Mouse (Mus musculus) spleen, postnatal 4 days (tissue): ENCODE results near the gene Heatr1.

Source experiments
- DNase-seq, 2 experiments: peaks; one replicate each; pipeline ENCODE4 v3.0.0; 2022; ENCODE audit warnings: low spot score in 2 of 2

Heatr1 gene

GRCm38 (mm10) chr13:12394609-12395505 is at the start of gene Heatr1:
Heatr1 (plus strand) TSS chr13:12395027.
- peak; percentile 93 for DNase-seq

- DNase-seq: no peak
Observed at GRCm38 (mm10) chr13:12346837-12347236, 48.0 kb upstream of the Heatr1 start.

DNA sequence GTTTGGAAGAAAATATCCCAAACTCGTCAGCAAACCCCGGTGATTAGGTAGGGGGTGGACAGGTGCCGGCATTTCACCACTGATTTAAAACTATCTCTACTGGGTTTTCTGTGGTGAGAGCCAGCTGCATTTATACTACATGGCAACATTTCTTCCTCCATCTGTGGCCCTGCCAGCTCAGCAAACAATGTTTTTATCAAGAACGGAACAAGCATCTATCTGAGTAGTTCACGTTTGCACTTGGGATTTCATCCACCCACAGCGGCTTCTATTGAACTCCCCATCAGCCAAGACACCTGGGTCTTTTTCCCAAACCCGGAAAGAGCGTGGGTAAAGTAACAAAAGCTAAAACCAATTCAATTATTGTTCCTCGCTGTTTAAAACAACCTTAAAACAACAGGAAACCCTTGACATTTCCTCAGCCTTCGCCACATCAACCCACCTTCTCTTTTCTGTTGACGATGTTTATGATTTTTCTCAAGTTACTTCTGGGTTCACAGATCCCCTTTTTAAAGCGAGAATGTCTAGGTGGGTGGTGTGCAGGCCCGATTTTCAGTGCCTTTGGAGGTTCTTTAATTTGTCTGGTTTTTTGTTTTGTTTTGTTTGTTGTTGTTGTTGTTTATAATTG is 45.5 kb upstream of the Heatr1 start:
- no peak for DNase-seq

GRCm38 (mm10) chr13:12356184-12356583 is 38.6 kb upstream of the Heatr1 start:
- no peak for DNase-seq

- DNase-seq: no peak
Observed at GRCm38 (mm10) chr13:12357554-12357953, 37.3 kb upstream of the Heatr1 start.

GRCm38 (mm10) chr13:12361486-12361885 is 33.3 kb upstream of the Heatr1 start:
- DNase-seq: no peak

GRCm38 (mm10) chr13:12369041-12369621 is 25.7 kb upstream of the Heatr1 start:
- no peak for DNase-seq

DNA sequence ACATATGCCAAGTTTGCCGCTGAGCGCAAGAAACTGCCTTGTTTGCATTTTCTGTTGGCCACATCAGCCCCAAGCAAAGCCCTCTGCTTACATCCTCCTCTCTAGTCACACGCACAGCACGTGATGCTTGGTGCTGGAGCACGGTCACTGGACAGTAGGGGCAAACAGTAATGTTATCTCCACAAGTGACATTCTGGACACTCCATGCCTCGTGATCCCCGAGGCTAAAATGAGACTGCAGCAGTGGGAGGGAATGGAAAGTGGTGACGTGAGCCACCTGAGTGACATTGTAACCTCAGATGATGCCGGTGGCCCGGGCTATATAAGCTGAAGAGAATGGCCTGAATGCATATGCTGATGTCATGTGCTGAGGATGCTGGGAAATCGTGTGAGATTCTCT is 24.9 kb upstream of the Heatr1 start:
- no peak for DNase-seq

DNA sequence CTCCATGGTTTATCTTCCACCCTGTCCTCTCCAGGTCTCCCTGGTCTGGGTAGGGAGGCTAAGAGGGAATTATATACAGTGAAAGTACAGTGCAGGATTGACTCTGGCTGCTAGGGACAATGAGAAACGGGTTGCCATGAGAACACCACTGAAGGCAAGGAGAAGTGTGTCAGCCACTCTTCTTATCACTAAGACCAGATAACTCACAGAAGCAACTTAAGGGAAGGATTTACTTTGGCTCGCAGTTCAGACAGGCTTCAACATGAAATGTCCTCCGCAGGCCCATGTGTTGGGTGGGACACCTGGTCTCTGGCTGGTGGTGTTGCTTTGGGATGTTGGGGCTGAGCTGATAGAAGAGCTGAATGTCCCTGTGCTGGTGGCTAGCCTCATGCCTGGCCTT is 22.1 kb upstream of the Heatr1 start:
- DNase-seq: no peak

DNA sequence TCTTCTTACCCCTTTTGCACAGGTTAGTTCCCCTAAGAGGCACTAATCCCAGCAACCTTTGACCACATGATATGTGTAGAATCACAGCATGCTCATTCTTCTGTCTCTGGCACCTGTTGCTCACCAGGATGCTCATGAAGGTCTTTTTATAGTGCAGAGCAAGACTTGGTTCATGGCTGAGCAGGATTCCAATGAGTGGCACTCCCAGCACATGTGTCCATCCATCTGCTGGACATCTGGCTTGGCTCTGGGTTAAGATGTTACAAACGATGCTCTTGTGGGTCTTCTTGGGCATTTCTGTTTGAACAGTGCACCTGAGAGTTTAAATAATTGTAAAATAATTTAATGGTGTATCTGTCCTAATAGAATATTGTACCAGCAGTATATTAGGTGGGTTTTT is 18.0 kb upstream of the Heatr1 start:
- no peak for DNase-seq

DNA sequence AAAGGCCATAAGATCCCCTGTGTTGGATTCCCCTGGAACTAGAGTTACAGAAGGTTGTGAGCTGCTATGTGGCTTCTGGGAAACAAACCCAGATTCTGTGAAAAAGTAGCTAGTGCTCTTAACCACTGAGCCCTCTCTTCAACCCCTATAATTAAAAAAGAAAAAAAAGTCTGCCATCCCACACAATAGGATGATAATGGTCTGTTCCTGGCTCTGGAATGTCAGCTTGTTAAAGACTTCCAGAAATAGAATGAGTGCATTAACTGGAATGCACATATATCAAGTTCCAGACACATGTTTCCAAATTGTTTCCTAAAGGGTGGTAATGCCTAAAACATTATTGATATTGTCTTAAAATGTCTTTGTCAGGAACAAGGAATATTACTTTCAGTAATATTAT is 10.0 kb upstream of the Heatr1 start:
- DNase-seq: no peak

DNA sequence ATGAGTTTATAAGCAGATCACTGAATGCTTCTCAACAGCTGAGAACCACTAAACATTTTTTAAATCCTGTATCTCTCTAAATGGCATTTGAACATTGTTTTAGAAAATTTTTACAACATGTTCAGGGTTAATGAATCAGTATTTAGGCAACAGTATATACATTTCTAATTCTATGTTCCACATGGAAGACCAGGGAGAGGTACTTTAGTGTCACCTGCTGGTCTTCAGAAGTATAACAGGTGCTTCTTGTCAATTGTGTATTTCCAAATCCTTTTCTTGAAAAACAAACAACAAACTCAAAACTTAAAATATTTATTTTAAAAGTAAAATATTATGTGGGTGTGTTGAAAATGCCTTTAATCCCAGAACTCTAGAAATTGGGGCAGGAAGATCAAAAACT is 8.5 kb upstream of the Heatr1 start:
- DNase-seq: no peak

- peak in 1 of 2 experiments; percentile 21 for DNase-seq
Observed at GRCm38 (mm10) chr13:12395571-12395970, 744 bp downstream of the Heatr1 start.

- DNase-seq: no peak
Observed at GRCm38 (mm10) chr13:12408343-12409066, 13.7 kb downstream of the Heatr1 start.

- peak in 1 of 2 experiments; percentile 27 for DNase-seq
Observed at GRCm38 (mm10) chr13:12412016-12412415, 17.2 kb downstream of the Heatr1 start.

GRCm38 (mm10) chr13:12420596-12420995 is 25.8 kb downstream of the Heatr1 start:
- DNase-seq: no peak

DNA sequence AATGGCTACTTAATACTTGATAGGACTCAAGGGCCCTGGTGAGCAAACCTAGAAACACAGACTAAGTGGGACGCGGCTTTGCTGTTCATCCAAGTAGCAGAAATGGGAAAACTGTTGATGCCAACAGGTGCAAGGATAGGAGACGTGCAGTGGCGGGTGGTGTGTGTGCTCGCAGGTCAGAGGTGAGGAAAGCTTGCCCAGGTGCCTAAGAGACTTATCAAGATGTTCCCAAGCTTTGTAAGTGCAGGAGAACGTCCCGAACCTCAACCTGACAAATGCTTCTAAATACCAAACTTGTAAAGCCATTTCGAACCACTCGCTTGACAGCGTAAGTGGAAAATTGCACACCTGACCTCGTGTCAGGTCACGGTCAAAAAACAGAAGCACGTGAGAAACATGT is 33.7 kb downstream of the Heatr1 start:
- DNase-seq: no peak

GRCm38 (mm10) chr13:12433843-12434242 is 39.0 kb downstream of the Heatr1 start:
- no peak for DNase-seq

GRCm38 (mm10) chr13:12439586-12439985 is 44.8 kb downstream of the Heatr1 start:
- no peak for DNase-seq

GRCm38 (mm10) chr13:12440813-12441212 is 46.0 kb downstream of the Heatr1 start:
- DNase-seq: no peak

DNA sequence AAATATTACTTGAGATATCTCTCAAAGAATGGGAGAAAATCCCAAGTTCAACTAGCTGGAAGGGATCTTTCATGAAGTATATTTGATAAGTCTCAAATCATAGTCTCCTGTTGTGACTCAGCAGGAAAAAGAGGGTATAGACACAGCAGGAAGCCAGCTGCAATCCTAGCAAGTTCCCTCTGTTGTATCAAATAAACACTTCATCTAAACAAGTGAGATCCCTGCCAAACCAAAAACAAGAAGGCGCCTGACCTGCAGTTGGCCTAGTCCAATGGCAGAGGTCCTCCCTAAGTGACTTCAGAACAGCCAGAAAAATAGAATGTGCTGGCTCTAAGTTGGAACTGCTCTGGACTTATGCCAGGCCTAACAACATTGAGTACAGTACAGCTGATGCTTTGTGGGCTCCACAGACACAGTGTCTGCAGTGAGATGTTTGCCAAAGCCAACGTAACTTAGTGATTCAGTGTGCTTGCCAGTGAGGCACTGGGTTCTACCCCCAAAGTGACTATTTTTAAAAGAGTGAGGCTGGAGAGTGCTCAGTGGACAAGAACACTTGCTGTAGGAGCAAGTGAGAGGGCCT is 47.3 kb downstream of the Heatr1 start:
- DNase-seq: no peak

DNA sequence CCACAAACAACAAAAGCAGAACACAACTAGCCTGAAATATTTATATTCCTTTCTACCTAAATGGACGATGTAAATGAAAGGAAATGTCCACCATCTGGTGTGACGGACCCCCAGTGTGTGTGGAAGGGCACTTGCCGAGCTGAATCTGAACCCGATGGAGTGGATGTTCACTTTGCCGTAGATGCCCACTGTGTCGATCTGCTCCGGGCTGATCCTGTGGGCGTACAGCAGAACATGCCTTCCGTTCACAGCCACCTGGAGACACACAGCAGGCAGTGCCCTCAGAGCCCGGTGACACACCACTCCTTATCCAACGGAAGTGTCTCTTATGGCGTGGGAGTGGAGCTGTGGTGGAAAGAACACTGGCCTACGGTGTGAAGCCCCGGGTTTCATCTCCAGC is 58.3 kb downstream of the Heatr1 start:
- no peak for DNase-seq
